Mouse (Mus musculus) forelimb bud, embryonic 11.5 days (tissue): ENCODE results near the gene Stk4.

Experiments used
- DNase-seq: peaks from one replicate; pipeline ENCODE4 v3.0.0-alpha.2; 2012; ENCODE audit warnings: low read depth, low spot score

Stk4 gene

DNA sequence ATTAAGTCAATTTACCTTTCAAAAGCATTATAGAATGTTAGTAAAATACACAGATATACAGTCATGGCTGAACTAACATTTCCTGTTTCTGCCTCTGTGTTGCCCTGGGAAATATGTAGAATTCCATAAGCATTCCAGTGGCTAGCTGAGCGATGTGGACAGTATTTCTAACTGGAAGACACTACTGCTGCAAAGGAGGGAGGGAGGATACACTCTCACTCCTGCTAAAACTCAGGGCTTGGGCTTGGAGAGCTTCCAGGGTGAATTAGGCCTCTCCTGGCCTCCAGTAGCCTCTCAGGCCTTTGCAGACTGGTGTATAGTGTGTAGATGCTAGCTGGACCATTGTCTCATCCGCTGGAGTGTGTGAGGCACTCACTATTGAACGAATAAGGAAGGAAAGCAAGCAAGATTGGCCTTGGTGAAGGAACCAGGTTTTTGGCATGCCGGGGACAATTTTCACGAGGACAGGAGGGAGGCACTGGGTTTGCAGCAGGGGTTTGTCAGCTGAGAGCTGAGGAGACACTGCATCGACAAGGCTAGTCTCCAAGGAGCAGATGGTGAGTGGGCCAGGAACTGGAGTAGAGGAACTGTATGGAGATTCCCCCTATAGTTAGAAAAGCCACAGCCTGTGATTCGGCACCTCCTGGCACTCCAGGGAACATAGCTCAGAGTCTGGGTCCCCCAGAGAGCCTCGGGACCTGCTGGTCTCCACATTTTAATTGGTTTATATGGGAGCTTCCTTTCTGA, 104.7 kb downstream of the Stk4 start:
- DNase-seq: no peak

DNA sequence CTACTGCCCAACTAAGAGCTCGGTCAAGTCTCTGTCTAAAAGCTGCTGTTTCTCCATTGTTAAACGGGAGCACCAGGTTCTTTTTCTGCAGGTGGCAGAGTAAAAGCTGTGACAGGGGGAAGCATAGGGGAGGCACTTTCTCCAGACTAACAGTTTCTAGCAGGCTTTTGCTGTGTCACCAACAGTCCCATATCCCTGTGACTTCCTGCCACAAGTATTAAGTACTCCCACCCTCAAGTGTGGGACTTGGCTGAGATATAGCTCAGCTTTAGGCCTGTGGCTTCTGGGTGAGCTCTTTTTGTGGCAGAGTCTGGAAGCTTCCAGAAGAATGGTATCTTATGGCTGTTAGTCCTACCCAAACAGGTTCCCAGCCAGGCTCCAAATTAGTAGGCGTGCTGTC, 105.7 kb downstream of the Stk4 start:
- DNase-seq: no peak

DNA sequence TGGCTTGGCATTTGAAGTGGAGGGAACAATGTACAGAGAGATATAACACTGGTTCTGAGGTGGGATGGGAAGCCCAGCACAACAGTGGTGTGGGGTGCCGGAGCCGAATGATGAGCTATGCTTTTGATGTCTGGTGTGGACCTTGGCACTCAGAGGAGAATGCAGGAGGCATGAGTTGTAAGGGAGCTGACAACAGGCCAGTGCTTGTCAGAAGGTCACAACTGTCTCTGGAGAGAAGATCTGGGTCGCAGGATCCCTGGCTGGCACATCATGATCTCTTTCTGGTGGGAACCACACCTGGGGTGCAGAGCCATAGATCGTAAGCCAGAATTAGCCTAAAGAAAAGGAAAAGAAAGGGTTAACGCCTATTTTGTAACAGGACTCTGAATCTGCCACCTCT, 107.7 kb downstream of the Stk4 start:
- no peak for DNase-seq

DNA sequence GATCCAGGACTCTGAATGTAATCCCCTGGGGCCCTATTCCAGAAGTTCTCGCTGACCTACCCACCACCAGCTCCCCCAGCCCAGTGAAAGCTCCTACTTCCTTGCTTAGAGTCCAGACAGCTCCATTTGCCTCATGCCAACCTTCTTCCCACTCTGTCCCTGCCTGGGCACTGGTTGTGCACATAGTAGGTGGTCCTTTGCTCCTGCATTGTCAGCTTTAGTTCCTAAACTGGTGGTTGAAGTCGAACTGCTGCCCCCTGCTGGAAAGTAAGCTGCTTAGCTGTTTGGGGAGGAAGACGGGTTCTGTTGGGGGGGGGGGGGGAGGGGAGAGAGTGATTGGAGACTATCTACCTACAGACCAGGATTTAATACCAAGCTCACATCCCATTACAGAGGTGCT, 110.0 kb downstream of the Stk4 start:
- no peak for DNase-seq

DNA sequence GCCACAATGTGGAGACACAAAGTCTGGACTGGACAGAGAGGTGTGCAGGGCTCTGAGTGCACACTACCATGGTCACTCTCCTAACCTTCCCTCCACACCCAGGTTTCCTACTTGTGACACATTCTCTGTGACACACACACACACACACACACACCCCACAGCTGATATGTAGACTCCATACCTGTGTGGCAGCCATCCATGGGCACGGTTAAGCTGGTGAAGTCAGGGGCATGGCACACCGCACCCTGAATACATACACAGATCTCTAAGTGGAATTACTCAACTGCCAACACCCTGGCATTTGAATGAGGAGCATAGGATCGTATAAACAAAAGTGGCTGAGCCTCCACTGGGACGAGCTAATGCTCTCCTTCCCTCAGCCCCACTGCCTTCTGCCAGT, 110.6 kb downstream of the Stk4 start:
- DNase-seq: no peak

DNA sequence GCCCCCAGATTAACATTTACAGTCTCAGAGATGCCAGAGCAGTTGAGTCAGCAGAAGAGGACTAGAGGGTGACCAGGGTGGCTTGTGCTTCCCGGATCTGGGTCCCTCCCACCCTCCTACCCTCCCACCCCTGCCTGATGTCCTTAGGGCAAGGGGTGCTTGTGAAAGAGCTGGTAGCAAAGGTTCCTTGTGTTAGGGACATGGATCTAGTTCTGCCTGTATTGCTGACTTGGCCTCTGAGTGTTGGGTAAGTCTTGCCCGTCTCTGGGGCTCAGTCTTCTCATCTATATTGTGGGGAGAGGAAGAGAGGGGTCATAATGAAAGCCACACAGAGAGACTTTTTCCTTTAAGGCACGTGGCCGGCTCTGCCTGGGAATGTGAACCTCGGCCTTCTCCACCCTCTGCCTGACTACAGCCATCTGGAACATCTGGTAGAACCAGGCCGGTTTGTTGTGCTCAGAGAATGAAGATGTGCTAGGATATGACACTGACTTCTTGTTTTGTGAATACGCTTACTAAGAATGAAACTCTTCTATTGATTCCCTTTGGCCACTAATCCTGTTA, 112.7 kb downstream of the Stk4 start, which contains the start of gene Wfdc5:
Gene Wfdc5 (minus strand): TSS at position 51 of the 564 bp plus-strand sequence.
- DNase-seq: no peak

DNA sequence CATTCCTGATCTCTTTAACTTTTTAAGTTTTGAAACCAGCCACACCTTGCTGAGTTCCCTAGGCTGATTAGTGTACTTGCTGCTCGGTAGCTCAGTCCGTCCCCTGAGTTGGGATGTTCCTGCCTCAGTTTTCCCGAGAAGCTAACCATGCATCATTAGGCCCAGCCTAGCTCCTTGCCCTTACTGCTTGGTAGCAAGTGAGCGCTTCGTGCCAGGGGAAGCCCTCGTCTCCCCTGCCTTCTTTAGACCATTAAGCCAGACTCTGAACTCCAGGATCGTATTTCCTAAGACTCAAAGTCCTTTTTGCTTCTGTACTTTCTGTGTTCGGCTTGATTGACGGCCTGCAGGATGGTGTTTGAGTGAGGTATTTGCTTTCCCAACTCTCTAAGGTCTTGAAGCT, 113.2 kb downstream of the Stk4 start:
- DNase-seq: no peak

DNA sequence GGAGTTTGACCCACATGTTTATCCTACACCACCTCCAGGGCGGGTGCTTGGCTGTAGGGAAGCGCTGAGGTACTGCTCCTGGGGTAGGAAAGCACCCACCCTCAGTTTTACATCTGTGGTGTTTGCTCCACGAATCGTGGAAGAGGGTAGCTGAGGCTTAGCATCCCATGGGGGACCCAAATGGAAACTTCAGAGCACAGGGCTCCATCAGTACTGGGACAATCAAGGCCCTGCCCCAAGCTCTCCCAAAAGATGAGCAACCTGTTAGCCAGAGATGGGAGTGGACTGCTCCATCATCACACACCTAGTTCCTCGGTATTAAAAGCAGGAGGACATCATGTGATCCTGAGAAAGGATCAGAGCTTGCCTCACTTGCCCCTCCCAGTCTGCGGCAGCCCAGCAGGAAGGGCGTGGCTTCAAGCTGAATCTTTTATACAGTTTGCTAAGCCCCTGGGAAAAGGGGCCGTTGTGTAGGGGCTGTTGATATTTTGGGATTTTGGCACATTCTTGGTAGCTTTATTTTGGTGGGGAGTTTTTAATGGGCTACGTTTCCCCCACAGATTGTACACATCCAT, 114.1 kb downstream of the Stk4 start:
- no peak for DNase-seq

DNA sequence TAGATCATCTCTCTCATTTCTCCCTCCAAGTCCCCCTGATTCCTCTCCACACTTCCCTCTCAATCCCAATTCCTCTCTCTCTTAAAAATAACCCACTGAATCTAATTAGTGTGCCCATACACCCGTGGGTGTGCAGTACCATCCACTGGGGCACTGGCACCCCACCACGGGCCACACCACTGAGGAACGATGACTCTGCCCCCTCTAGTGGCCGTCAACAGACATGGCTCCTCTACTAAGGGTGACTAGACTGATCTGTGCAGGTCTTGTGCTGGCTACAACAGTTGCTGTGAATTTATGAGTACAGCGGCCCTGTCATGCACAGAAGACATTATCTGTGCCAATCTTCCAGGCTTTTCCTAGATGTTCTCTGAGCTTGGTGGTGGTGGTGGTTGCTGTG, 118.6 kb downstream of the Stk4 start:
- no peak for DNase-seq

DNA sequence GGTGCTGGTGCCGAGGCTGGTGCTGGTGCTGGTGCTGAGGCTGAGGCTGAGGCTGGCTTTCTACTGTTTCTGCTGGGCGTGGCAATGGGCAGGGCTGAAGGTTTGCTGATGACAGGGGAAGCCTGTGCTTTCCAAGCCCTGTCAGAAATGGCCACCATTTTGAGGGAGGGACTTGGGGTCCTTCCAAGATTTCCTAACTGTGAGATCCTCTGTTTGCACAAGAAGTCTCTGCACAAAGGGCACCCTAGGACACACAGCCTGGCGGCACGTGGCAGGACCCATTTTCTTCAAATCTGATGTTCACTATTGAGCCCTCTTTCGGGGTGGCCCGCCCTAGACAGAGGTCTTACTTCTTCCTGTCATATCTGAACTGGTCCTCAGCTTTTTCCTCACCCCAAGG, 120.5 kb downstream of the Stk4 start, which contains the start of gene Wfdc12:
Gene Wfdc12 (minus strand): TSS at position 33 of the 400 bp plus-strand sequence.
- DNase-seq: no peak

DNA sequence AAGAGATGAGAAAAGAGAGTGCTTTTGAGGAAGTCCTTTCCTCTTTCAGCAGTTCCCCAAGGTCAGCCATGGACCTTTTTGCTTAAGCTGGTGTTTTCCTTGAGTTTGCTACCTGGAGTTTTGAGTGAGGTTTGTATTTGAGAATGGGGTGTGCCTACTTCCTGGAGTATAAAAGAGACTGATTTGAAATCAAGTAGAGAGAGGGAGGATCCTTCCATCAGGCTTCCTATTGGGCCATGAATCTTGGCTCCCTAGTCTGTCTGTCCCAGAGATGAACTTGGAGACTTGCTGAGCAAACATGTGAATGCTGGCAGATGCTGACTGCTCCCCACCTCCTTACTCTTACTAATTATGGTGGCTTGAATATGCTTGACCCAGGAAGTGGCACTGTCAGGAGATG, 122.2 kb downstream of the Stk4 start:
- no peak for DNase-seq

DNA sequence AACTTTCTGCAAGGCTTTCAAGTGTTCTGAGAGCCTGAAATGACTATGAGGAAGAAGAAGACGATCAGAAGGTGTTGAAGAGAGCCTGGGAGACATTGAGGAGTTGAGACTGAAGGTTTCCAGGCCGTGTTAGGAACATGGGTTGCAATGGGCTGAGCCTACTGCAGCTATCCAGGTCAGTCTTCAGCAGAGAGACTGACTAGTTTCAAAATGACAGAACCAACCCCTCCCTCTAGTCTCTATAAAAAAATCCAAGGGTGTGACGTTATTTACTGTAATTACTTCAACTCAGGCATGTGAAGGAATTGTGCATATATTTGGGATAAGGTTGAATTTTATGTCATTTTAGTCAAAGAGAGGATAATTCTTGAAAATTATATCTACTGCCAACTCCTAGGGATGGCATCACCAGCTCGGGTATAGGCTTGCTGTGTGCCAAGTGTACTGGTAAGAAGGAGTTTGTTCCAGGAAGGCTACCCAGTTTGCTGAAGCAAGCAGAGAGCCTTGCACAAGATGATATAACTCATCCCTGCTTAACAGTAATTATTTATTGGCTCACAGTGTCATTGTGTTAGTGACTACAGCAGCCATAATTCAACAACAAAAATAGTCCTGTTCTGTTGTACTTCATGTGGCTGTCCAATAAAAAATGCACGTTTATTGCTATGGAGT, 125.0 kb downstream of the Stk4 start:
- DNase-seq: no peak

DNA sequence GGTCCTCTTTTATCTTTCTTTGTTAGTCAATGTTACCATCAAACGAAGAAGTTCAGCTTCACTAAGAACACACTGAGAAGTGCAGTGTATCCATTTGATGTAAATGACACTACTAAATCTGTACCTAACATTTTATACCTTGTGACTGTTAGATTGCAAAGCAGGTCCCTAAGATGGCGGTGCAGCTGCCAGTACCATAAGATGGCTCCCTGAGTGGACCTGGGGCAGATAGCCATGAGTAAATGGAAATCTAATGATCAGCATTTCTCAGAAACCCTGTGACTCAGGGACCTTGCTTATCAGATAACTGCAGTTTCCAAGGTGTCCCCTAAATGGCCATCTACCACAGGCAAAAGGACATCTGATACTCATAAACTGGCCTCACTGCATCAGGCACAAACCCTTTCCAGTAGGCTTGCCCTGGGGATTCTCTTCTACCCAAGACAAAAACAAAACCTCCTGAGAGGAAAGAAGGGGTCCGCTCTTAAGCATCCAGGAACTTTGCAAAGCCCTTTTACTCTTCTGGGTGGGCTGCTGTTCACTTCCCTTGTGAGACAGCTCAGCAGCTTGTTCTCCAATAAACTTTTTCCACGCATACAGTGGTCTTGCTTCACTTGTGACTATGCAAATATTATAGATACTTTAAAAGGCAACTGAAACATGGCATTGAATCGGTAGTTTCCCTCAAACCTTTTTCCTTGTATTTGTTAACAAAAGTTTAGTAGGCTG, 126.0 kb downstream of the Stk4 start:
- DNase-seq: no peak

DNA sequence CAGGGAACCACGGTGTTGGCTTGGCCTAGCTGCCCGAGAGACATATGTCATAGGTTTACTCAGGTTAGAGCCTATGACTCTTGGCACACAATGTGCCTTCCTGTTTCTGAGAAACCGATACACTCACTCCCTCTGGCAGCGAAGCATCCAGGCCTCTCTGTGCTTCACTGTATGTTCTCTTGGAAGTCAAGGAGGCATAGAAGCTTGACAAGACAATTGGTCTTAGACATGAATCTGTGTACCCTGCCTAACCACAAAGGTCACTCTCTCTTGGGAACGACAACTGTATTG, 126.5 kb downstream of the Stk4 start:
- DNase-seq: no peak

DNA sequence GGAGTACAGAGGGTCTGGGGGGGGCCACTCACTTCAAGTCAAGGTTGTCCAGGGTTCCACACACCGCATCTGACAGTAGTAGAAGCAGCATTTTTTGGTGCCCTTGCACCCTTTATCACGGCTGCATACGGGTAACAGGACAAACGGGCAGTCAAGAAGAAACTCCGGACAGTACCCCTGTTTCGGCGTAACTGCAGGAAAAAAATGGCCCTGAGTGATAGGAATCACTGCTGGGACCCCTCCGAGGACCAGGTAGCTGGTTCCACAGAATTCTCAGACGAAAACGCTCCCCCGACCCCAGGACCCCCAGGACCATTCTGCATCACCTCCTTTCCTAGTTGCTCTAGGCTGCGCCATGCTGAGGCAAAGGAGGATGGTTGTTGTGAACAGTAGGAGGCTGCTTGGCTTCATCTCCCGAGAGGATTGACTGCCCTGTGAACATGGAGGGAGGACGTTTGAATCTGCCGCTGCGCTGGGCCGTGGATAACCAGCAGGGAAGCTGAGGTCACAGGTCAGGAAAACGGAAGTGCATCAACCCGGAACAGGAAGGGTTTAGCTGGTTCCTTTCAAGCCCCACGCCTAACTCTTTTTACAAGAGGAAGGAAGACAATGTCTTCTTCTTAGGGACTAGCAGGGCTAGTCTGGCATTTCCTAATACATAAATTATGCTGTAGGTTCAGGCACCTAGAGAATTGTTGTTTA, 129.7 kb downstream of the Stk4 start, which contains the start of gene Wfdc15a:
Gene Wfdc15a (minus strand): TSS at position 505 of the 702 bp plus-strand sequence.
- DNase-seq: no peak
